Mouse (Mus musculus) bone marrow macrophage, adult 2 months (primary cell): ENCODE measurements around the gene Ntm.

Experiments used
- CTCF ChIP-seq: IDR thresholded peaks from 2 replicates; pipeline ENCODE4 v1.5.1; 2012; ENCODE audit warnings: low read depth, mild to moderate bottlenecking, low read length, moderate library complexity
- POLR2A ChIP-seq: IDR thresholded peaks from 2 replicates; pipeline ENCODE4 v1.6.1; 2012; ENCODE audit warnings: mild to moderate bottlenecking, low read depth, low read length, borderline replicate concordance

DNA sequence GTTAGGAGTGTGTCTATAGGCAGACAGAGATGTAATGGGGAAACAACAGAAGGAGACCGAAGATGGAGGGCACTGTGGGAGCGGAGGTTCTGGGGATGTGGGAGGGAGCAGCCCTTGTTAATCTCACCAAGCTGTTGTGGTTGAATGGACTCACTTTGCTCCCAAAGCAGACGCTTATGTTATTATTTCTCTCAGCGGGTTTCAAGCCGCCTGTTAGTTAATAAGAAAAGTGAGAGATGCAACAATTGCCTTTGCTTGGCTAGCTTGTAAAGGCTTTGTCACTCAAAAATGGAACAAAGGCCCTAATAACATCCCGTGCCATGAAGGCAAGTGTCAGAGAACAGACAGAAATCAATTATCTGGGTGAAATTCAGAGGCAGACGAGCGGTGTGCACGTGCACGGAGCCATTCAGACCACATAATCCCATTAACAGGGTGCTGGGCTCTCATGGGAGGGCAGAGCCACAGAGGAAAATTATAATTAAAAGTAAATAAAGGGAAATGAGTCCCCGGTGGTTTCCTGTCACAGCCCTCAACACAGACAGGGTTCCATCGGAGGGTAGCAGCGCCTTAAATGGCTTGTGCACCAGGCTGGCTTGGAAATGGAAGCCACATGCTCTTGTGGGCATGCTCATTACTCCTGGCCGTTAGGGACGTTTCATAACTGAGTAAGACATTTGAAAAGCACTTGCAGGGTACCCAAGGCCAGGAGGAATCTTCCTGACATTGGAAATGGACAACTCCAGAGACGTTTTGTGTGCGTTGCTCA lies 448.2 kb downstream of the Ntm start:
- TF ChIP-seq POLR2A = no peak
- no peak for TF ChIP-seq CTCF
